Mouse (Mus musculus) left cerebral cortex, postnatal 36 days (tissue): ENCODE data around the gene E130309D02Rik. TPM values are rescaled to one million over a fixed set of nuclear protein-coding genes. Genes with fewer than 3 reads are reported as not detected.

Source experiments
- total RNA-seq, 2 experiments: library from RNA; stranded (reverse); gene quantifications; 2 replicates each; pipeline ENCODE4 v1.2.3; 2021

The E130309D02Rik gene
- total RNA-seq, 2 experiments from 2014 or later: 24.8 to 27.9 TPM

Other genes with a start within 250 kb of the E130309D02Rik start
- gene Rnf216, start 202.4 kb downstream of the E130309D02Rik start, total RNA-seq: 10 to 100 TPM; 37.4 to 45.4 TPM
- gene Olfr718-ps1, start 167.8 kb downstream of the E130309D02Rik start, total RNA-seq: under 1 TPM in 1 of 2 experiments, not detected in 1; 0.18 TPM
- 10 to 100 TPM; 13.3 to 13.8 TPM for gene Rbak, start 134.6 kb downstream of the E130309D02Rik start, total RNA-seq
- gene Spdye4b, start 134.3 kb downstream of the E130309D02Rik start, total RNA-seq: not detected
- gene Spdye4a, start 88.5 kb downstream of the E130309D02Rik start, total RNA-seq: not detected
- 10 to 100 TPM; 28.0 to 34.5 TPM for gene Zfp12, start 80.2 kb downstream of the E130309D02Rik start, total RNA-seq
- gene Zfp316, start 45.3 kb downstream of the E130309D02Rik start, total RNA-seq: 10 to 100 TPM; 21.3 to 26.9 TPM
- gene Zfp853, start 21.7 kb downstream of the E130309D02Rik start, total RNA-seq: 1 to 10 TPM; 6.4 to 7.3 TPM
- 10 to 100 TPM; 38.6 to 46.2 TPM for gene Zdhhc4, start 13.9 kb upstream of the E130309D02Rik start, total RNA-seq
- gene Grid2ip, start 42.0 kb upstream of the E130309D02Rik start, total RNA-seq: 1 to 10 TPM; 1.5 to 2.7 TPM
- 10 to 100 TPM; 32.5 to 37.7 TPM for gene Kdelr2, start 88.5 kb upstream of the E130309D02Rik start, total RNA-seq
- gene Daglb, start 149.2 kb upstream of the E130309D02Rik start, total RNA-seq: 10 to 100 TPM; 32.6 to 33.7 TPM
- 100 to 1,000 TPM; 357 to 364 TPM for gene Rac1, start 212.7 kb upstream of the E130309D02Rik start, total RNA-seq